Mouse (Mus musculus): Measurements from ENCODE around the gene Adamts13.

GRCm38 (mm10) chr2:26960756-26961155 is 12.5 kb upstream of the Adamts13 start:
- TF ChIP-seq POLR2A (IDR thresholded peaks at IDR 0.05; ENCODE audit: borderline replicate concordance, low read depth, low read length) = no peak
- peak; percentile 33; the same call in 1 of the 2 replicates for TF ChIP-seq CTCF (IDR thresholded peaks at IDR 0.05; ENCODE audit: low read depth, low read length)
